Mouse (Mus musculus): ENCODE results near the gene Nphs1. TPM values are rescaled to one million over a fixed set of nuclear protein-coding genes. Genes with fewer than 3 reads are reported as not detected.

Gene Nphs1
- polyA plus RNA-seq, 1 experiment from 2014 or later, result 0.24 TPM

- no peaks in the 10 kb centered on the region for H3K27me3 ChIP-seq (ENCODE audit: control insufficient read depth, insufficient read depth, low read length)
- H3K9ac ChIP-seq (ENCODE audit: low read length), result no peak overlapping the region
- no peaks in the 10 kb centered on the region for H3K9me3 ChIP-seq (ENCODE audit: control insufficient read depth, low read length)
- H3K4me3 ChIP-seq (ENCODE audit: low read depth, low read length), result no peak overlapping the region
- ATAC-seq (replicated peaks; ENCODE audit: low FRiP score) (no peak), DNase-seq (ENCODE audit: low spot score) (no peak)
- WGBS, result 39% methylated on average over 8 of the region's 8 CpGs
- no peak overlapping the region for H3K4me2 ChIP-seq (ENCODE audit: low read depth, low read length, severe bottlenecking)
- peaks cover 3% of the 10 kb centered on the region; the same call in 1 of the 2 replicates for H3K36me3 ChIP-seq (ENCODE audit: control insufficient read depth, insufficient read depth, low read length)
- no peaks in the 10 kb centered on the region for H3K4me1 ChIP-seq (replicated peaks; ENCODE audit: control insufficient read depth, insufficient read depth, low read length)
- no peak overlapping the region for H3K27ac ChIP-seq (ENCODE audit: low read depth, low read length)
Measured at GRCm38 (mm10) chr7:30518325-30518724, 60.2 kb downstream of the Nphs1 start.

- H3K27me3 ChIP-seq (ENCODE audit: control insufficient read depth, insufficient read depth, low read length), result no peaks in the 10 kb centered on the region
- ATAC-seq (replicated peaks; ENCODE audit: low FRiP score) (peak; percentile 37; the same call in 1 of the 2 replicates), DNase-seq (ENCODE audit: low spot score) (no peak)
- H3K36me3 ChIP-seq (ENCODE audit: control insufficient read depth, insufficient read depth, low read length), result peaks cover 3% of the 10 kb centered on the region; the same call in 1 of the 2 replicates
- H3K4me3 ChIP-seq (ENCODE audit: low read depth, low read length), result no peak overlapping the region
- no peak overlapping the region for H3K4me2 ChIP-seq (ENCODE audit: low read depth, low read length, severe bottlenecking)
- WGBS, result 60% methylated on average over 4 of the region's 4 CpGs
- no peak overlapping the region for H3K9ac ChIP-seq (ENCODE audit: low read length)
- H3K27ac ChIP-seq (ENCODE audit: low read depth, low read length), result no peak overlapping the region
- H3K4me1 ChIP-seq (replicated peaks; ENCODE audit: control insufficient read depth, insufficient read depth, low read length), result no peaks in the 10 kb centered on the region
- H3K9me3 ChIP-seq (ENCODE audit: control insufficient read depth, low read length), result no peaks in the 10 kb centered on the region
Measured at GRCm38 (mm10) chr7:30520396-30520795, 62.3 kb downstream of the Nphs1 start.

- DNase-seq (ENCODE audit: low spot score) (no peak), ATAC-seq (replicated peaks; ENCODE audit: low FRiP score) (no peak)
- Histone ChIP-seq H3K27me3 (ENCODE audit: control insufficient read depth, insufficient read depth, low read length) (no peaks in the 10 kb centered on the region), H3K9ac (ENCODE audit: low read length) (no peak overlapping the region), H3K9me3 (ENCODE audit: control insufficient read depth, low read length) (no peaks in the 10 kb centered on the region), H3K36me3 (ENCODE audit: control insufficient read depth, insufficient read depth, low read length) (peaks cover 3% of the 10 kb centered on the region; the same call in 1 of the 2 replicates), H3K4me2 (ENCODE audit: low read depth, low read length, severe bottlenecking) (no peak overlapping the region), H3K4me1 (replicated peaks; ENCODE audit: control insufficient read depth, insufficient read depth, low read length) (no peaks in the 10 kb centered on the region), H3K27ac (ENCODE audit: low read depth, low read length) (no peak overlapping the region), H3K4me3 (ENCODE audit: low read depth, low read length) (no peak overlapping the region)
- WGBS, result 74% methylated on average over 5 of the region's 5 CpGs
Measured at GRCm38 (mm10) chr7:30520856-30521255, 62.7 kb downstream of the Nphs1 start.

GRCm38 (mm10) chr7:30522871-30523270 lies 64.8 kb downstream of the Nphs1 start:
- 84% methylated on average over 10 of the region's 10 CpGs for WGBS
- H3K9me3 ChIP-seq (ENCODE audit: control insufficient read depth, low read length), result no peaks in the 10 kb centered on the region
- no peaks in the 10 kb centered on the region for H3K27me3 ChIP-seq (ENCODE audit: control insufficient read depth, insufficient read depth, low read length)
- no peaks in the 10 kb centered on the region; the same call in 1 of the 2 replicates for H3K4me1 ChIP-seq (replicated peaks; ENCODE audit: control insufficient read depth, insufficient read depth, low read length)
- no peak overlapping the region for H3K4me3 ChIP-seq (ENCODE audit: low read depth, low read length)
- ATAC-seq (replicated peaks; ENCODE audit: low FRiP score), result no peak
- H3K27ac ChIP-seq (ENCODE audit: low read depth, low read length), result no peak overlapping the region
- H3K36me3 ChIP-seq (ENCODE audit: control insufficient read depth, insufficient read depth, low read length), result peaks cover 3% of the 10 kb centered on the region; the same call in 1 of the 2 replicates
- no peak for DNase-seq (ENCODE audit: low spot score)
- no peak overlapping the region for H3K9ac ChIP-seq (ENCODE audit: low read length)
- no peak overlapping the region for H3K4me2 ChIP-seq (ENCODE audit: low read depth, low read length, severe bottlenecking)

GRCm38 (mm10) chr7:30524487-30524886 lies 66.4 kb downstream of the Nphs1 start:
- peaks cover 11% of the 10 kb centered on the region for H3K36me3 ChIP-seq (ENCODE audit: control insufficient read depth, insufficient read depth, low read length)
- no peaks in the 10 kb centered on the region for H3K27me3 ChIP-seq (ENCODE audit: control insufficient read depth, insufficient read depth, low read length)
- no peaks in the 10 kb centered on the region; the same call in 1 of the 2 replicates for H3K4me1 ChIP-seq (replicated peaks; ENCODE audit: control insufficient read depth, insufficient read depth, low read length)
- H3K9me3 ChIP-seq (ENCODE audit: control insufficient read depth, low read length), result no peaks in the 10 kb centered on the region
- DNase-seq (ENCODE audit: low spot score), result no peak
- no peak overlapping the region for H3K27ac ChIP-seq (ENCODE audit: low read depth, low read length)
- WGBS, result 87% methylated on average over 6 of the region's 6 CpGs
- H3K4me2 ChIP-seq (ENCODE audit: low read depth, low read length, severe bottlenecking), result no peak overlapping the region
- no peak for ATAC-seq (replicated peaks; ENCODE audit: low FRiP score)
- H3K4me3 ChIP-seq (ENCODE audit: low read depth, low read length), result no peak overlapping the region
- no peak overlapping the region for H3K9ac ChIP-seq (ENCODE audit: low read length)

- 34% methylated on average over 10 of the region's 10 CpGs for WGBS
- no peak overlapping the region for H3K4me2 ChIP-seq (ENCODE audit: low read depth, low read length, severe bottlenecking)
- H3K27ac ChIP-seq (ENCODE audit: low read depth, low read length), result no peak overlapping the region
- H3K4me1 ChIP-seq (replicated peaks; ENCODE audit: control insufficient read depth, insufficient read depth, low read length), result no peaks in the 10 kb centered on the region; the same call in 1 of the 2 replicates
- ATAC-seq (replicated peaks; ENCODE audit: low FRiP score) (no peak), DNase-seq (ENCODE audit: low spot score) (no peak)
- no peaks in the 10 kb centered on the region for H3K27me3 ChIP-seq (ENCODE audit: control insufficient read depth, insufficient read depth, low read length)
- no peak overlapping the region for H3K4me3 ChIP-seq (ENCODE audit: low read depth, low read length)
- H3K9ac ChIP-seq (ENCODE audit: low read length), result no peak overlapping the region
- peaks cover 16% of the 10 kb centered on the region for H3K36me3 ChIP-seq (ENCODE audit: control insufficient read depth, insufficient read depth, low read length)
- no peaks in the 10 kb centered on the region for H3K9me3 ChIP-seq (ENCODE audit: control insufficient read depth, low read length)
Measured at GRCm38 (mm10) chr7:30525954-30526353, 67.8 kb downstream of the Nphs1 start.

GRCm38 (mm10) chr7:30526399-30526798 lies 68.3 kb downstream of the Nphs1 start:
- Histone ChIP-seq H3K36me3 (ENCODE audit: control insufficient read depth, insufficient read depth, low read length) (peaks cover 19% of the 10 kb centered on the region), H3K27ac (ENCODE audit: low read depth, low read length) (no peak overlapping the region), H3K4me3 (ENCODE audit: low read depth, low read length) (no peak overlapping the region), H3K9ac (ENCODE audit: low read length) (no peak overlapping the region), H3K4me1 (replicated peaks; ENCODE audit: control insufficient read depth, insufficient read depth, low read length) (peaks cover 2% of the 10 kb centered on the region; the same call in 1 of the 2 replicates), H3K9me3 (ENCODE audit: control insufficient read depth, low read length) (no peaks in the 10 kb centered on the region), H3K27me3 (ENCODE audit: control insufficient read depth, insufficient read depth, low read length) (no peaks in the 10 kb centered on the region), H3K4me2 (ENCODE audit: low read depth, low read length, severe bottlenecking) (no peak overlapping the region)
- ATAC-seq (replicated peaks; ENCODE audit: low FRiP score), result no peak
- DNase-seq (ENCODE audit: low spot score), result no peak
- 21% methylated on average over 16 of the region's 17 CpGs for WGBS

- H3K27me3 ChIP-seq (ENCODE audit: control insufficient read depth, insufficient read depth, low read length), result no peaks in the 10 kb centered on the region
- H3K9me3 ChIP-seq (ENCODE audit: control insufficient read depth, low read length), result no peaks in the 10 kb centered on the region
- H3K9ac ChIP-seq (ENCODE audit: low read length), result no peak overlapping the region
- H3K36me3 ChIP-seq (ENCODE audit: control insufficient read depth, insufficient read depth, low read length), result peaks cover 22% of the 10 kb centered on the region
- no peak overlapping the region for H3K4me3 ChIP-seq (ENCODE audit: low read depth, low read length)
- H3K27ac ChIP-seq (ENCODE audit: low read depth, low read length), result no peak overlapping the region
- DNase-seq (ENCODE audit: low spot score) (no peak), ATAC-seq (replicated peaks; ENCODE audit: low FRiP score) (no peak)
- 86% methylated on average over 14 of the region's 14 CpGs for WGBS
- no peak overlapping the region for H3K4me2 ChIP-seq (ENCODE audit: low read depth, low read length, severe bottlenecking)
- H3K4me1 ChIP-seq (replicated peaks; ENCODE audit: control insufficient read depth, insufficient read depth, low read length), result peaks cover 3% of the 10 kb centered on the region; the same call in 1 of the 2 replicates
Measured at GRCm38 (mm10) chr7:30526981-30527380, 68.9 kb downstream of the Nphs1 start.

- Histone ChIP-seq H3K27me3 (ENCODE audit: control insufficient read depth, insufficient read depth, low read length) (no peaks in the 10 kb centered on the region), H3K27ac (ENCODE audit: low read depth, low read length) (no peak overlapping the region), H3K36me3 (ENCODE audit: control insufficient read depth, insufficient read depth, low read length) (peaks cover 23% of the 10 kb centered on the region), H3K9me3 (ENCODE audit: control insufficient read depth, low read length) (no peaks in the 10 kb centered on the region), H3K4me1 (replicated peaks; ENCODE audit: control insufficient read depth, insufficient read depth, low read length) (peaks cover 16% of the 10 kb centered on the region), H3K4me3 (ENCODE audit: low read depth, low read length) (no peak overlapping the region), H3K4me2 (ENCODE audit: low read depth, low read length, severe bottlenecking) (no peak overlapping the region), H3K9ac (ENCODE audit: low read length) (no peak overlapping the region)
- WGBS, result 88% methylated on average over 9 of the region's 9 CpGs
- DNase-seq (ENCODE audit: low spot score), result no peak
- ATAC-seq (replicated peaks; ENCODE audit: low FRiP score), result no peak
Measured at GRCm38 (mm10) chr7:30531291-30531815, 73.2 kb downstream of the Nphs1 start.
